Mouse (Mus musculus) mesoderm, embryonic 11.5 days (tissue): Measurements from ENCODE around the gene 5730596B20Rik.

Experiments
- DNase-seq: peaks from one replicate; pipeline ENCODE4 v3.0.0-alpha.2; 2012; ENCODE audit warnings: low read depth, low spot score

5730596B20Rik gene

GRCm38 (mm10) chr6:52225612-52226568 is 48.6 kb downstream of the 5730596B20Rik start:
- peak; percentile 90 for DNase-seq

GRCm38 (mm10) chr6:52226569-52227257 is 49.4 kb downstream of the 5730596B20Rik start:
- no peak for DNase-seq

- DNase-seq = no peak
Measured at GRCm38 (mm10) chr6:52227470-52228222, 50.3 kb downstream of the 5730596B20Rik start.

GRCm38 (mm10) chr6:52228475-52229465 is 51.5 kb downstream of the 5730596B20Rik start:
- DNase-seq = no peak

GRCm38 (mm10) chr6:52229558-52230416 is 52.5 kb downstream of the 5730596B20Rik start:
- DNase-seq = no peak
